Mouse (Mus musculus) inflammation-experienced regulatory T-cells, adult 6 months (primary cell): ENCODE data around the gene Myo6. TPM values are rescaled to one million over a fixed set of nuclear protein-coding genes. Genes with fewer than 3 reads are reported as not detected.

Experiments
- polyA plus RNA-seq, 3 experiments: library from polyadenylated mRNA; unstranded; fragments of 100-300 nt; shearing (Covaris generic); gene quantifications; one replicate each; pipeline ENCODE4 v1.2.1; 2017

The Myo6 gene
- polyA plus RNA-seq, 3 experiments from 2014 or later = 1.3 to 34.9 (median 7.7) TPM

Other genes starting within 250 kb of the Myo6 start
- 1 to 10 TPM in 2 of 3 experiments, under 1 TPM in 1; 0.36 to 1.7 (median 1.0) TPM for gene Filip1, start 152.2 kb upstream of the Myo6 start, polyA plus RNA-seq
- 10 to 100 TPM; 48.4 to 77.8 (median 69.1) TPM for gene Senp6, start 98.1 kb upstream of the Myo6 start, polyA plus RNA-seq